Mouse (Mus musculus) embryonic facial prominence, embryonic 10.5 days (tissue): ENCODE data around the gene Angel1. TPM values are rescaled to one million over a fixed set of nuclear protein-coding genes. Genes with fewer than 3 reads are reported as not detected.
A peak's percentile ranks its signal among the peaks of the same experiment; 100 is the strongest.

Source experiments
- DNase-seq: peaks from one replicate; pipeline ENCODE4 v3.0.0-alpha.2; 2017; ENCODE audit warnings: low spot score
- H3K27ac ChIP-seq: fragments of 300-500 bp; sonication (generic); replicated peaks from 2 replicates; pipeline ENCODE4 v1.5.1; 2016; ENCODE audit warnings: mild to moderate bottlenecking
- H3K27me3 ChIP-seq: fragments of 300-500 bp; sonication (generic); replicated peaks from 2 replicates; pipeline ENCODE4 v1.6.1; 2016; ENCODE audit warnings: low read depth, mild to moderate bottlenecking; ENCODE audit not compliant: poor library complexity, severe bottlenecking
- H3K36me3 ChIP-seq: fragments of 300-500 bp; sonication (generic); replicated peaks from 2 replicates; pipeline ENCODE4 v1.6.1; 2016; ENCODE audit warnings: mild to moderate bottlenecking, moderate library complexity
- H3K4me1 ChIP-seq: fragments of 300-500 bp; sonication (generic); 2 replicates; pipeline ENCODE4 v1.6.1; 2016
- H3K4me3 ChIP-seq: fragments of 300-500 bp; sonication (generic); 2 replicates; pipeline ENCODE4 v1.5.1; 2016; ENCODE audit warnings: mild to moderate bottlenecking, moderate library complexity
- H3K9me3 ChIP-seq: fragments of 300-500 bp; sonication (generic); 2 replicates; pipeline ENCODE4 v1.6.1; 2016; ENCODE audit warnings: mild to moderate bottlenecking
- WGBS: fragments of 180-500 bp; shearing (Covaris S2); methylation state at CpG from one replicate; pipeline ENCODE4 v1.1.7; 2016; 5-methylcytosine and 5-hydroxymethylcytosine counted together
- polyA plus RNA-seq: library from polyadenylated mRNA; unstranded; fragments of >200 nt; fragmentation: Nextera tagmentation; extraction: Ambion mirVana; gene quantifications from 2 replicates; pipeline ENCODE4 v1.2.1, GENCODE M21; 2016

Angel1 gene
- polyA plus RNA-seq, 1 experiment from 2014 or later: 14.3 TPM

GRCm38 (mm10) chr12:86665656-86666055, 60.6 kb downstream of the Angel1 start:
- 71% methylated on average over 3 of the region's 3 CpGs for whole genome bisulfite sequencing
- DNase-seq: no peak
- Histone ChIP-seq H3K27ac (no peak overlapping the region), H3K36me3 (no peaks in the 10 kb centered on the region), H3K27me3 (no peaks in the 10 kb centered on the region; the same call in 1 of the 2 replicates), H3K4me3 (no peak overlapping the region), H3K4me1 (no peaks in the 10 kb centered on the region), H3K9me3 (no peaks in the 10 kb centered on the region)

GRCm38 (mm10) chr12:86660466-86660865, 65.8 kb downstream of the Angel1 start:
- Histone ChIP-seq H3K36me3 (no peaks in the 10 kb centered on the region), H3K4me3 (no peak overlapping the region), H3K9me3 (no peaks in the 10 kb centered on the region), H3K27me3 (no peaks in the 10 kb centered on the region; the same call in none of the 2 replicates), H3K4me1 (peaks cover 10% of the 10 kb centered on the region), H3K27ac (no peak overlapping the region)
- no peak for DNase-seq
- WGBS: 75% methylated on average over 2 of the region's 2 CpGs

GRCm38 (mm10) chr12:86659447-86659968, 66.8 kb downstream of the Angel1 start:
- Histone ChIP-seq H3K36me3 (no peaks in the 10 kb centered on the region), H3K9me3 (no peaks in the 10 kb centered on the region), H3K4me1 (peaks cover 14% of the 10 kb centered on the region), H3K27me3 (peaks cover 2% of the 10 kb centered on the region), H3K27ac (peak overlapping the region; percentile 41), H3K4me3 (no peak overlapping the region)
- DNase-seq: no peak
- WGBS: 43% methylated on average over 6 of the region's 6 CpGs

GRCm38 (mm10) chr12:86652570-86653041, 73.7 kb downstream of the Angel1 start:
- Histone ChIP-seq H3K9me3 (no peaks in the 10 kb centered on the region), H3K4me1 (peaks cover 24% of the 10 kb centered on the region), H3K27ac (no peak overlapping the region), H3K27me3 (peaks cover 13% of the 10 kb centered on the region), H3K36me3 (no peaks in the 10 kb centered on the region), H3K4me3 (no peak overlapping the region)
- no peak for DNase-seq
- WGBS: 79% methylated on average over 4 of the region's 4 CpGs

- DNase-seq: no peak
- Histone ChIP-seq H3K36me3 (no peaks in the 10 kb centered on the region), H3K27me3 (peaks cover 13% of the 10 kb centered on the region), H3K4me1 (peaks cover 36% of the 10 kb centered on the region), H3K9me3 (no peaks in the 10 kb centered on the region), H3K4me3 (no peak overlapping the region), H3K27ac (no peak overlapping the region)
- WGBS: 85% methylated on average over 8 of the region's 8 CpGs
Observed at GRCm38 (mm10) chr12:86651301-86651860, 74.9 kb downstream of the Angel1 start.

Other genes with a start within 250 kb of the Angel1 start
- gene Vash1, start 47.8 kb downstream of the Angel1 start, polyA plus RNA-seq: 13.5 and 14.7 TPM in 2 replicates
- gene Lrrc74a, start 7.9 kb upstream of the Angel1 start, polyA plus RNA-seq: not detected in 2 replicates
- gene Irf2bpl, start 158.3 kb upstream of the Angel1 start, polyA plus RNA-seq: 13.5 and 17.3 TPM in 2 replicates
- 35.1 and 37.1 TPM in 2 replicates for gene Cipc, start 220.6 kb upstream of the Angel1 start, polyA plus RNA-seq